Mouse (Mus musculus) thymus, postnatal 10 days (tissue): Measurements from ENCODE around the gene Heatr5b.

ENCODE experiments used
- DNase-seq, 2 experiments: peaks; one replicate each; pipeline ENCODE4 v3.0.0; 2021; ENCODE audit warnings: low spot score in 2 of 2

Heatr5b gene

DNA sequence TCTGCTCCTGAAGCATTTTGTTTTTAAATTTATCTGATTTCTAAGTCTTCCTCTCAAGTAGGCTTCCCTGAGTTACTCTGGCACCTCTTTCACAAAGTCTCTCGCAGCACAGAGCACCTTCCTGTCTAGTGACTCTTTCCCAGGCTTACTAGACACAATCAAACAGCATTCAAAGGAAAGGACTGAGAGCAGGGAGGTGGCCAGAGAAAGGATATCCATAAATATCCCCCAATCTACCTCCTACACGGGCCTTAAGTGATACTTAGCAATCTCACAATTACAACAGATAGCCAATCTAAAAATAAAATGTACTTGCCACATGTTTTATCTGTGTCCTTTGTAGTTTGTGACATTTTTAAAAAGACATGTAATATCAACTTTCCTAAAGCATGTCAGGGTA, 66.2 kb downstream of the Heatr5b start:
- no peak for DNase-seq

DNA sequence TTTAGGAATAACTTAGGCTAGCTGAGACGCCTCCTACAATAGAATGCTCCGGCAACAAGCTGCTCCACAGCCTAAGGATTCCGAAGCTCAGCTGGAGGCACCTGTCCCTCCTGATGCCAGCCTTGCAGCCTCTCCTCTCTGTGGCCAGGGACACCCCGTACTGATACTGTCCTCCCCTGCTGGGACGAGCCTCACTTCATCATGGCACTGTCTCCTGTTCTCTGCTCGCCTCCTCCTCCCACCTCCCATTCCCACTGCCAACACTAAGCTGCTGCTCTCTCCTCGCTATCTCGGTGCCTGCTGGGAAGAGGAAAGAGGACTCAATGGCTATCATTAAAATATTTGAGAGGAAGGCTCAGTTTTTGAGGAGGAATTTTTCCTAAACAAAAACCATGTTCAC, 67.6 kb downstream of the Heatr5b start:
- no peak for DNase-seq

DNA sequence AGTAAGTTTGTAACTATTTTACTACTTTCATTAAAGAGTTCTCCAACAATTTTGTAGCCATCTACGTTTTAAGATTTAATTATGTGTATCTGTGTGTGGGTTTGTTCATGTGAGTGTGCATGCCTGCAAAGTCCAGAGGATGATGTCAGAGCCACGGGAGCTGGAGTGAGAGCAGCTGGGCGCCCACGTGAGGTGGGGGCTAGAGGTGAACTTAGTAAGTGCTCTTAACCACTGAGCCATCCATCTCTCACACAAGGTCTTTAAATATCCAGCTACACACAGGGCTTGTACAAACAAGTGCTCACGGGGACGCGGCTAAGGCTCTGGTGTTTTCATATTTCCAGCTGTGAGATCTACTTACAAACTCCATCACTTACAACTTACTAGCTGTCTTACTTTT, 69.1 kb downstream of the Heatr5b start:
- DNase-seq, result no peak

DNA sequence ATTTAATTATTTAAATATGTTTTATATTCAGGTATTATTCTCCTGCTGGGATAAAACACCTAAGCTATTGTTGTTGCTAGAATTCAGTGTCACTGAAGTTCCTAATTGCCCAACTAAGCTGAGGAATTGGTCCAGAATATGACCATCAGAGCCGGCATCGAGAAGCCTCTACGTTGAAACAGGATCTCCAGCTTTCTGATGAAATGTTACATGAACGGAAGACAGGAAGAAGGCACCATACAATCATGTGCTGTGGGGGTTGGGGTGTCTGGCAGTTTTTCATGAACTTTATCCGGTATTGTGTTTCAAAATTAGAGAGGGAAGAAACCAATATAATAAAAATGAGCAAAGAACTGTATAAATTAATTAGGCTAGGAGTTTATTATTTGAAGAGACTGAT, 71.9 kb downstream of the Heatr5b start:
- DNase-seq, result no peak

DNA sequence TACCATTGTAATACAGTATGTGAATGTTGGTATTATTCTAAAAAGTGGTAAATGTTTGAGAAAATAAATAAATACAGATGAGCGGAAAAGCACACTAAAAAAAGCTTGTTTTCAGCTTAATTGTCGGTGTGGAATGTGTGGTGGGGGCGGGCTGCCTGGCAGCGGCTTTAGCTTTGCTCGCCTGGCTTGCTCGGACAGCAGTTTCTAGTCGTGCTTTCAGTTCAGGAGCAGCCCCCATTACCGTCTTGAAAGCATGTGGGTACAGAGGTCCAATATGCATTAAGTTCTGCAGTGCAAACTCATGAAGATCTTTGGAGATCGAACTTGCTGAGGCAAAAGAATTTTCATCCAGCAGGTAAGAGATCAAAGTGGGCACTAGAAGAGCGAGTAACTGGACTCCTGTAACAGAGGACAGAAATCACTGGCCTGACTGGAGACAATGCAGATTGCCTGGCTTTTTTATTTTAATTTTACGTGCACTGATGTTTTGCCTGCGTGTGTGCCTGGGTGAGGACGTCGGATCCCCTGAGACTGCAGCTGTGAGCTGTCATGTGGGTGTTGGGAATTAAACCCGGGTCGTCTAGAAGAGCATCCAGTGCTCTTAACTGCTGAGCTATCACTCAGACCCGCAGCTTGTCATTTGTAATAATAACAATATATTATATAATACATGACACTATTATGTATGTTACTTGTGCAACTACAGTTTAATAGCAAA, 82.1 kb downstream of the Heatr5b start:
- DNase-seq, result no peak

DNA sequence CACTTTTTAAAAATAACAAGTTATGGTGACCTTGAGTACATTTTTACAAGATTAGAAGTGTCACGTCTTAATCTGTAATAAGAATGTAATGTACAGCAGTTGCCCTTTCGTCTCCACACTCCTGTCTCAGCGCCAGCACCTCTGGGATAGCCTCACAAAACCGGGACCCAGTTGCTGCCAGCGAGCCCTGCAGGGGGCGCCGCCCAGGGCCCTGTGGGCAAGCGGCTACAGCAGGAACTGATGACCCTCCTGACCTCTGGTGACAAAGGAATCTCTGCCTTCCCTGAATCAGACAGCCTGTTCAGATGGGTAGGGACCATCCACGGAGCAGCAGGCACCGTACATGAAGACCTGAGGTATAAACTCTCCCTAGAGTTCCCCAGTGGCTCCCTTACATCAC, 83.1 kb downstream of the Heatr5b start:
- no peak for DNase-seq

DNA sequence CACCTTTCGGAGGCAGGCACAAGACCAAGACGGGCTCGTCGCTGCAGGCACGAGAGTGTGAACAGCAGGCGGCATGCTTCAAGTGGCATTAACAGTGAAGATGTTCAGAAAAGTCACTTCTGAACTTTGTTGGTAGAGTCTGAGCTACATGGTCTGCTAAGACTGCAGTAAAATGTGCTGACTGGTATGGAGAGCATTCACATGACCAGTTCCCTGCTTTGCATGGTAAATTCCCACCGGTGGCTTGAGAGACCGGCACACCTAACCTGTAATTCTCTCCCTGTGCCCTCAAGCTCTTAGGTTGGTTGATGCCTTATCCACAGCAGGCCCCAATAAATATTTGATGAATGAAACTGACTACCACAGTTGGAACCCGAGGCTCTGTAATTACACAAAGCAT, 86.7 kb downstream of the Heatr5b start:
- DNase-seq, result no peak

DNA sequence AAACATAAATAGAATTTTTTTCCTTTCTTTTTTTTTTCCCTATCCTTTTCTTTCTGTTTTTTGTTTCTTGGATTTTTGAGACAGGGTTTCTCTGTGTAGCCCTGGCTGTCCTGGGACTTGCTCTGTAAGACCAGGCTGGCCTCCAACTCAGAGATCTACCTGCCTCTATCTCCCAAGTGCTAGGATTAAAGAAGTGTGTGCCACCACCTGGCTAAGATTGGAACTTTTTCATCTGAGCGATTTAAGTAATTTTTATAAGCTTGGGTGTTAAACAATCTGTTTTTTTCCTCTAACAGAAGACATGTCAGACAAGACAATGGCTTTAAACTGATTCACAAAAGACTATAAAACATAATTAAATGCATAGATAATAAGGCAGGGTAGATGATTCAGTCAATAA, 96.7 kb downstream of the Heatr5b start:
- no peak for DNase-seq

DNA sequence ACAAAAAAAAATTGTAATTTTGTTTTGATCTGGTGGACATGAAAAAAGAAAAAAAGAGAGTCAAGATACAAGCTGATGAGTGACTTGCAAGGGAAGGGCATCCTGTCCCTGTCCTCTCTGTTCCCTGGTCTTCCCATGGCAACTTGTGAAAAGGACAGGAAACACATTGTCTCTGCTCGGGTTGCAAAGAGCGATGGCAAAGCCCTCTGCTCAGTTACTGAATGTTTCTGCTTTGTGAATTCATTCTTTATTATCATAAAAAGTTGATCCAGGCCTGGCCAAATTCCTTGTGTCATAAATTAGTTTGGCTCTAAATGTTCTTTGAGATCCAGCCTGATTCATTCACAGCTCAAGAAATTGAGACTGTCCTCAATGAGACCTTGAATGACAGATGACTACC, 97.4 kb downstream of the Heatr5b start:
- no peak for DNase-seq

DNA sequence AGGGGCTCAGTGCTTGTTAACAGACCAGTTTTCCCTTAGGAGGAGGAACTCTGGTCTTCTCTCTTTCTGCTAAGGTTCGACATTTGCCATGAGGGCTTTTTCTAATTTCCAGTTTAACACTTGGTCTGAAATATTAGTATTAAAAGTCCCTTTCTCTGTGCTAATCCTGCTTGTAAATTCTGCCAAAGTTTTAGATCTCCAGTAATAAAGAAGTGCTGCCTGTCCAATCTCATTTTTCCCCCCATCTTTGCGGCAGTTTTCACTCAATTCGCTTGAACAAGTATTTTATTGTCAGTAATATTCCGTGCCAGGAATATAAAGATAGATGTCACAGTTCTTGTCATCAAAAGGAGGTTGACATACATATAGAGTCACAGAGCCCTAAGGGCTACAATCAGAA, 98.1 kb downstream of the Heatr5b start, which contains the start of gene Strn:
Gene Strn (minus strand): TSS at position 101 of the 400 bp plus-strand sequence.
- DNase-seq, result no peak

DNA sequence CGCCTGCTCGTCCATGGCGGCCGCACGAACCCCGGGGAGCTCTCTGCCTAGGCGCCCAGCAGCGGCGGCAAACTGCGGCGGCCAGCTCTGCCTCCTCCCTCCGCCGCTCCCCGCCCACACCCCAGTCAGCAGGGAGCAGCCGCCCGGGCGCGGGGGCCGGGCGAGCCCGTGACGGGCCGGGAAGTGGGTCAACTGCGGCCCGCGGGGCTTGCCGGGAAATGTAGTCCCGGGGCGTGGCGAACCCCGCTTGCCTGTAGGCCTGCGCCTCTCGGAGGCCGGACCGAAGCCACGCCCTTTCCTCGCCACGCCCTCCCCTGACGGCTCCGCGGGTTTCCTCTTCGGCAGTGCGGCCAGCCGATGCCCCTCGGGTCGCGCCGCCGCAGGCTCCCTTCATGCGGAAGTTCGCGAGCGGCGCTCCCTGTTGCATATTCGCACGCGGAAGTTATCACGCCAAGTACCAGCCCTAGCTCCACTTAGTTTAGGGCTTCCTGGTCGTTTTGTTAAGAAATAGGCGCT, 98.6 kb downstream of the Heatr5b start:
- peak; percentile 100 for DNase-seq

DNA sequence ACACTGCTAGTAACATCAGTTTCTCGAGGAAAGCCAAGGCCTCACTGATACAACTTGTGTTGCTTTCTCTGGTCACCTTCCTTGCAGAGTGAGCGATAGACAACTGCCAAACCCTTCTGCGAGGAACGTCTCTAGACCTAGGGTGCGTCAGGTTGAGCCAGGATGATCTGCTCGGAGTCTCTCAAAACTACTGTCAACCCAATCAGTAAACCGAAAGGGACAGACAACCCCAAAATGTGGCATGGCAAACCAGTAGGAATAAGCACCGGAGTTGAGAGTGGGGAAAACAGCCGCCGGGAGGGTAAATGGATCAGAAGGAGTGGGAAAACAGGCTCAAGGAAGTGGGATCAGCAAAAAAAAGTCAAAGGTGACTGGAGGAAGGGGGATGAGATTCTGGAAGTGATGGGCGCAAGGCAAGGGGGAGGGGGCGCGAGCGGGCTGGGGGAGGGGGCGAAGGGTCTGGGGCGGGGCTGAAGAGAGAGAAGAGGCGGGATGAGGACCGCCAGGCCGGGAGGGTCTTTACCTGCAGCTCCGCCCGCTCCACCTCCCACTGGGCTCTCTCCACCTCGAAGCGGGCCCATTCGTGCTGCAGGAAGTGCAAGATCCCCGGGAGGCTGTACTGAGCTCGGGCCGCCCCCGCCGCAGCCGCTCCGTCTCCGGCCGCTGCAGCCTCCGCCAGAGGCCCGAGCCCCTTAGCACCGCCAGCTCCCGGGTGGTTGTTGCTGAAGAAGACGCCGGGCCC, 99.3 kb downstream of the Heatr5b start:
- peak; percentile 14 to 32 for DNase-seq

DNA sequence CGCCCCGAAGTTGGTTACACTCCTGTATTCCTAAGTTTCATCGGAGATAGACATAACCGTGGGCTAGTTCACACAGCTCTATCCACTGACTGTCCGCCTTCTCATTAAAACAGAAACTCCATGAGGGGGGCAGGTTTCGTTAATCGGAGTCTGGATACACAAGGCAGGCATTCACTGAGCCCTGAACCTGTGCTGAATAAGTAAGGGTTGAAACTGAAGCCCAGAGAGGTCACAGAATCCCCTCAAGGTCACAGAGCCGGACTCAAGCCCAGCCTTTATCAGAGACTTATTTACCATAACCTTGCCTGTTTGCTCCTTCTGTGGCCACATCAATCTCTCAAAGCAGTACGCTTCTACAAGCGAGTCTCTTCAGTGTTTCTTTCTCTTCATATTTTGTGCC, 100.4 kb downstream of the Heatr5b start:
- no peak for DNase-seq

DNA sequence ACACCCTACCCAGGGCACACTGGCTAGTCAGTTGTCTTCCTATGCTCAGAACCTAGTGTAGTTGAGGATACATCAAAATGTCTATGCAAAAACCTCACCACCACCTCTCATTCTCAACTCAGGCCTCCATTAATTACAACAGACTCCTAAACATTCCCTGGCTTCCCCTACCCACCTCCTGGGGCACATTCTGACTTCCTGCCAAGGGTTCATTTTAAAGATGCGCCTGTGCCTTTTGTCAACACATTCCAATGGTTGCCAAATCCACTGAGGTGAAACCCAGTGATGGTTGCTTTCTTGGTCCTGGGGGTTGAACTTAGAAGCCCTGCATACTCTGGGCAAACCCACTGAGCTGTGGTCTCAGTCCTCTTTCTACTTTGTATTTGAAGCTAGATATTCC, 103.1 kb downstream of the Heatr5b start:
- DNase-seq, result no peak

DNA sequence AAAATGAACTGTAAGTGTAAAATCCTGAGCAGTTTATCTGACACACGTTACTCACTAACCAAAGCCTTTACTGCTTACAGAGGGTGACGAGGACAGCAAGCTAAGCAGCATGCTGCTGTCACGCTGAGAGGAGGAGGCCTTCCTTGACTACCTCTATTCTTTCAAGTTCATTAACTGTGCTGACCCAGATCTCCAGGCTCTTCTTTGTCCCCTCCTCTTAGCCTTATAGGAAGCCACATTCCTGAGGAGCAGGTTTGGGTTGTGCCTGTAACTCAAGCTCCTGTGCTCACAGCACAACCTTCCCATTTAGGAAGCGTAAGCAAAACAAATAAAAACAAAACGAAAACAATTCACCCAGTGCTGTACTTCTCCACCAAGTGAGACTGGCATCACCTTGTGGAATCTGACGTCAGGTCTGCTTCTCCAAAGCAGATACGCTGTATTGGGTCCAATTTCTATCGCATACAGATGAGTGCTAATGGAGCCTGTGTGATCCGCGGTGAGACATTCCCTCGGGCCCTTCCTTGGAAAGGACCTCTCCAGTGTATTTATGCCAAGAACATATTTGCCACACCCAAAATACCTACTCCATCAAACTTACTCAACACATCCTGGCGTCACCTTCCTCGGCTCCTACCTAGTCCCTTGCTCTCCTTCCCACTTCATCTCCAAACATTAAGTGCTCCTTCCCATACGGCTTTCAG, 108.3 kb downstream of the Heatr5b start:
- DNase-seq, result no peak

DNA sequence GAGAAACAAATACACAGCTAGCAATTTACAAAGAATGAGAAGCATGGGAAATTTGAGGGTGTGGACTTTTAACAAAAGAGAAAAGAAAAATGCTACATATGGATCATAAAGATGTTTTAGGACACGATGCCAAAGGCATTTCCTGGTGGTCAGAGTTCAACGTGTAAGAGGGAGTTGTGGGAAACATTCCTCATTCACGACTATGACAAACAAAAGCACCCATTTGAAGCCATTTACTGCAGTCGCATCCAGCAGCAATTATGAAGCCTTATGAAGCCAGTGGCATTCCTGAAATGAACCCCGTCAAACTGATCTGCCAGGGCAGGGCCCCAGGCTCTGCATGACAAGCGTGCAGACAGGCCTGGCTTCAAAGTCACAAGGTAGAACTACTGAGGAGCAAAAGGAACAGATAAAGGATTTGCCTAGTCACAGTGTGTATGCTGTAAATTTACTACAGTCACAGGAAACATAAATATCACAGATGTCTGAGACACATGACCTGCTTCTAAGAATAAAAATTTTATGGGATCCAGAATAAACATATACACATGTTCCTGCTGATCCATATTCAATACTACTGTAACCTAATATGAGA, 110.6 kb downstream of the Heatr5b start:
- DNase-seq, result no peak

DNA sequence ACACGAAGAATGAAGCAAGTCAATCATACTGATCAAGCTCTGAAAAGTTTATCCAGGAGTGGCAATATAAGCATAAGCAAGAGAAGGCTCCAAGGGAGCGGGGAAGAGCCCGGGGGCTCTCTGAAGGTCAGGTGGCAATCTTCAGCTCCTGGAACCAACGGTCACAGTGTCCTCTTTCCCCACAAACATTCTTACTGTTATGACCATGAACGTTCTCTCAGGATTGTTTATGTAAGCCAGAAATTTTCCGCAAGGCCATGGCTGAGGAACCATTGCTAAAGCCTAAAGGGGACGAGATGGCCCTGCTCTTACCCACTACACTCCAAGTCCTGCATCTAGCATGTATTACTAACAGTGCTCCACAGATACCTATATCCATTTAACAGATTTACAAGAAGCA, 113.5 kb downstream of the Heatr5b start:
- no peak for DNase-seq

DNA sequence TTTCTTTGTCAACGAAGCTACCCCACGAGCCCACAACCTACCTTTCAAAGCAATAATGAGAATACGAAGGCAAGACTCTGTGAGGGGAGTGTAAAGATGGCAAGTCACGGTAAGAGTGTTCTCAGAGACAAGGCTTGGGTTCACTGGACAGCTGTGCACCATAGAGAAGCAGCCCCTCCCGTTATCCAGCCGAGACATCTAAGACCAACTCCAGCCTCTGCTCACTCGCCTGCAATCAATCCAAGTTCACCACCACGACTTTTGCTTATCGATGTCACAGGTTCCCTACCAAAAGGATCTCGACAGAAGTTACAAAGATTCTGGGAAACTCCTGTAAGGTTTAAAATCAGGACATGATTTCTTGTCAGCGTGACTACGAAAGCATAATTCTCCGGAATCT, 116.1 kb downstream of the Heatr5b start:
- no peak for DNase-seq

DNA sequence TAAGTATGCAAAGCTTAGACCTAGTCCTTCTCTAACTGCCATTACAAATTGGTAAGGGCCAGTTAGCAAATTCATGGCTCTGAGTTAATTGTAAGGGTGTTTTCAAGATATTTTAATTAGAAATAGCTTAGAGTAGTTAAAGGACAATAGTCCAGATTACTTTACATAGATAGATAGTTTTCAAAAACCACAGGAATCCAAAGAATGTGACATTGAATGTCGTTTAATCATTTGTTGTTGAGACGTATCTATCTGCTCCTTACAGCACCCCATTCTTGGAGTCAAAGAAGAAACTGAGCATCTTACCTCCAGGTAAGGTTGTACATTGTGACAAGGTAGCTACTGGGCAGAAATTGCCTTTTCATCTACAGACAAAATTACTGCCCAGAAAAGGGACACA, 124.9 kb downstream of the Heatr5b start:
- DNase-seq, result no peak

DNA sequence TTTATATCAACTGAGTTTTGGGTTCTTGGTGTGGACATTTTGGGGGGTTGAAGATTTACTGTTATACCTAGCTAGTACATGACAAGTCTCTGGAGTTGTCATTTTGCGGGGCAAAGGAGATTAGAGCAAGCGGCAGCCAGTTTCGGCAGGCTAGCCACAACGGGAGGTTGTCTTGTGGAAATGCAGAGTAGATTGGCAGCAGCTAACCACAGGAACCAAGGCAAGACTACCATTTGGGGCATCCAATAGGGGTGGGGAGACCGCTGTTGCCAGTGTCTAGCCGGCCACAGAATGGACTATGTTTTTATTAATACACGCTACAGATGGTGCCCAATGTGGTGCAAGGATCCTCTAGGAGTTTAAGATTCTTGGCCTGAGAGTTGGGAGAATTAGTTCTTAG, 126.7 kb downstream of the Heatr5b start:
- DNase-seq, result no peak

DNA sequence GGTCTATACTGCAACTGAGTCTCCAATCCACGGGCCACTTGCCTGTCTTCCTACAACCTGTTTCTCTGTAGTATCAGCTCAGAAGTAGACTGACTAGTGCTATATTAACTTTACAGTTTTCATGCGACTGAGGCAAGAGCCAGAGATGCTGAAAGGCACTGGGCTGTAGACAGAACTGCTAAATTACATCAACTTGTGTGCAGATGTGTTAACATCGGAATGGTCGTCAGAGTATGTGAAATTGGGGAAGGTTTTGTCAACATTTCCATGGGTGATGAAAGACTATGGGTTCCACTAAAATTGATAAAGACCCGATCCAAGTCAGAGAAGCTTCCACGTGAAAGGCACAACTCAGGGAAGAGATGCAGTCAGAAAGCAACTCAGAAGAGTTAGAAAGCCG, 132.2 kb downstream of the Heatr5b start:
- DNase-seq, result no peak
